Mouse (Mus musculus) yolk sac, embryonic 10.5 days (tissue): ENCODE measurements at regions not wholly inside any gene's neighbourhood (a gene's known extent, or its start where the extent isn't known, plus 50 kb on each side); places are given as distances from the start of the nearest gene placed in this dataset.
A peak's percentile ranks its signal among the peaks of the same experiment; 100 is the strongest.

Source experiments
- DNase-seq: peaks from one replicate; pipeline ENCODE4 v3.0.0-alpha.2; 2017; ENCODE audit warnings: low spot score

DNA sequence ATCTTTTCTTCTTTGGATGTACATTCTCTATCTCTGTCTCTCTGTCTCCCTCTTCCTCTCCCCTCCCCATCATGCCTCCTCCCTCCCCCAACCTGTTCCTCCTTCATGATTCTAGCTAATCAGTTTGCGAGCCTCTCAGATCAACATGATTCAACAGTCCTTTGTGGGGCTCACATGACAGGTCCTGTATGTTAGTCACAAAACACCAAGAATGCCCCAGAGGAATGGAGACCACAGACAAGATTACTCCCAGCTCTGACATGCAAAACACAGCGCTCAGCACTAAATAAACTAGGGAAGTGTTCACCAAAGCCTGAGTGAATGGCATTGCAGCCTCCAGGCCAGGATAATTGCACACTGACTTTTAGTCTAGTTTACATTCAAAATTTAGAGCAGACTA lies 150.6 kb upstream of the Foxq1 start:
- DNase-seq, result no peak

GRCm38 (mm10) chr13:31408439-31409122 lies 147.4 kb upstream of the Foxq1 start:
- no peak for DNase-seq

GRCm38 (mm10) chr13:31409123-31409513 lies 146.8 kb upstream of the Foxq1 start:
- no peak for DNase-seq

- no peak for DNase-seq
Observed at GRCm38 (mm10) chr13:31421556-31421955, 134.4 kb upstream of the Foxq1 start.

- DNase-seq, result no peak
Observed at GRCm38 (mm10) chr13:31423599-31423998, 132.3 kb upstream of the Foxq1 start.

DNA sequence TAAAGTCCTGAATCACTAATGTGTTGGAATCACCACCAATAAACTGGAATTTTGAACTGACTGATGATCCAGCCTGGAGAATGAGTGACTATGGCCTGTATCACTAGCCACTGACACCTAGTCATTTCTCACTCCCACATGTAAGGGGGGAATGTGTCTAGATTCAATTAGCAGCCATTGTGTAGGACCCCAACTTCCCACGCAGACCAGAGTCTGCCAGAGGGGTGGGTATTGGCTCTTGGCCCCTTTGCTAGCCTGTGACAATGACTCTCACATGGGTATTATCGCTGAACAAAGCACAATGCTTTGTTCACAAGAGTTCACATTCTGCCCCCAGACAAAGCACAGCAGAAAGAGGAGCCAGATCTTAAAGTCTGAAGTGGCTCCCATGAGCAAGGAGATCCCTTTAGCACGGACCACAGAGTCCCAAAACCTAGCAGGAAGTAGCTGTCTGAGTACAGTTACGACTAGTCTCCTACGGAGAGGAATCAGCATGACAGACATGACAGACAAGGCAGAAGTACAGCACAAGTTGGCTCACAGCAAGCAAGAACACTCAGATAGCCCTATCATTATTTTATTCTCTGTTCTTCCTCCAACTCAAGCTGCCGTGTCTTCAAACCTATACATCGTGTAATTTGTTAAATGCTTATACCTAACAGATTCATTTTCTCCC lies 130.0 kb upstream of the Foxq1 start:
- no peak for DNase-seq

DNA sequence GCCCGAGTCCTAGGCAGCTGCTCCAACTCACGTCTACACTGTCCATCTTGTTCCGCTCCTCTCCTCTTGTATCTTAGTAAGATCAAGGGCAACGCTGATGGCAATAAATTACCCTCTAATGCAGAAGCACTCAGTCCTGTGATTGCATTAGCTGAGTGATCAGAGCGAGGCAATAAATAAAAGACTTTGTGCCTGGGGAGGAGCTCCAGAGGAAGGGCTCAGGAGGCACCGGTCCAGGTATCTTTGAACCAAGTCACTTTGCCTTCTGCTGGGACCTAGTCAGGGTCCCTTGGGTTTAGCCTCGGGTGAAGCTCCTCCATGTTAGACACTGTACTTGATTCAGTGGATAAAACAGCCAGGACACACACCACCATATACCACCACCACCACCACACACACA lies 119.5 kb upstream of the Foxq1 start:
- no peak for DNase-seq

- DNase-seq, result no peak
Observed at GRCm38 (mm10) chr13:31439761-31440627, 115.9 kb upstream of the Foxq1 start.

- DNase-seq, result no peak
Observed at GRCm38 (mm10) chr13:31458883-31459282, 97.1 kb upstream of the Foxq1 start.

- no peak for DNase-seq
Observed at GRCm38 (mm10) chr13:31465141-31465540, 90.8 kb upstream of the Foxq1 start.

DNA sequence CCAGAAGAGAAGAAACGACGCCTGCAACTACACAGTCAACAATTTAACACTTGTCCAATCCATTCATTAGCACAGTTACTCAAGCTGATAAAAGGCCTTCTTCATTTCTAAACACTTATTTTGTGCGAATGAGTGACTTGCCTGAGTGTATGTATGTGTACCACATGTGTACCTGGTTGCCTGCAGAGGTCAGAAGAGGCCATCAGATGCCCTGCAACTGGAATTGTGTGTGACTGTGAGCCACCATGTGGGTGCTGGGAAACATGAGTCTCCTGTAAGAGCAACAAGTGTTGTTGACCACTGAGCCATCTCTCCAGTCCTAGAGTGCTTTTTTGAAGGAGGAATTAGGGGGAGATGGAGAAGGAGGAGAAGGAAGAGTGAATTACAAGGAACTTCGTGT lies 90.2 kb upstream of the Foxq1 start:
- DNase-seq, result no peak

DNA sequence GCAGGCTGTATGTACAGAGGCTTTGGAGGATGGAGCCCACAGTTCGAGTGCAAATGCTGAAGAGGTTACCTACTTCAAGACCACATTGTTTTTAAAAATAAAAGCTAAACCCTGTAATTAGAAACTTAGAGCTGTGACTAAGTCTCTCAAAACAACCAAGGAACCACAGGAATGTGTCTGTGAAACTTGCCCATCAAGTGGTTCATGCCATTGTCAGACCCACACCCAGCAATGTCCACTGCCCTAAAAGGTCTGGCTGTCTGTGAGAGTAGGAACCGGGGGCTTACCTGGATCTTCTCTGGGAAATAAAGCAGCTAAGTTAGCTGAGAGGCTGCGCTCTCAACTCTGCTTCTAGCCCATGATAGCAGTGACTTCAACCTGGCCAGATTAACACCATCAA lies 87.8 kb upstream of the Foxq1 start:
- DNase-seq, result no peak

GRCm38 (mm10) chr13:31468983-31469382 lies 87.0 kb upstream of the Foxq1 start:
- no peak for DNase-seq

GRCm38 (mm10) chr13:31472366-31472765 lies 83.6 kb upstream of the Foxq1 start:
- DNase-seq, result no peak

- no peak for DNase-seq
Observed at GRCm38 (mm10) chr13:31472804-31473203, 83.1 kb upstream of the Foxq1 start.

- no peak for DNase-seq
Observed at GRCm38 (mm10) chr13:31473275-31473674, 82.7 kb upstream of the Foxq1 start.

DNA sequence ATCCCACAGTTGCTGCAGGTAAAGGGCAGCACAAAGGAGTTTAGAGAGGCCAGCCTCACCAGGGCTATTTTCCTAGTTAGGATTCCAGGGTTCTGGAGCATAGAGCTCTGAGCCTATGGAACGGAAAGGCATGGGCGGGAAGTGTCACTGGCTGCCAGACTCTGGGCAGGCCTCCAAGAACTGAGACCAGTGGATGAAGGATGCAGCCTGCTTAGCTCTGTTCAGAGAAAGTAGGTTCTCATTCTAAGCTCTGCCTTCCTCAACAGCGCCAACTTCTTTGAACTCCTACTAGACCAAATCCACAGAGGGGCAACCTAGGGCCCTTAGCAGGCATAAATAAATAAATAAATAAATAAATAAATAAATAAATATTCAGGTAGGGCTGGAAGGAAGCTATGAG lies 80.1 kb upstream of the Foxq1 start:
- no peak for DNase-seq

DNA sequence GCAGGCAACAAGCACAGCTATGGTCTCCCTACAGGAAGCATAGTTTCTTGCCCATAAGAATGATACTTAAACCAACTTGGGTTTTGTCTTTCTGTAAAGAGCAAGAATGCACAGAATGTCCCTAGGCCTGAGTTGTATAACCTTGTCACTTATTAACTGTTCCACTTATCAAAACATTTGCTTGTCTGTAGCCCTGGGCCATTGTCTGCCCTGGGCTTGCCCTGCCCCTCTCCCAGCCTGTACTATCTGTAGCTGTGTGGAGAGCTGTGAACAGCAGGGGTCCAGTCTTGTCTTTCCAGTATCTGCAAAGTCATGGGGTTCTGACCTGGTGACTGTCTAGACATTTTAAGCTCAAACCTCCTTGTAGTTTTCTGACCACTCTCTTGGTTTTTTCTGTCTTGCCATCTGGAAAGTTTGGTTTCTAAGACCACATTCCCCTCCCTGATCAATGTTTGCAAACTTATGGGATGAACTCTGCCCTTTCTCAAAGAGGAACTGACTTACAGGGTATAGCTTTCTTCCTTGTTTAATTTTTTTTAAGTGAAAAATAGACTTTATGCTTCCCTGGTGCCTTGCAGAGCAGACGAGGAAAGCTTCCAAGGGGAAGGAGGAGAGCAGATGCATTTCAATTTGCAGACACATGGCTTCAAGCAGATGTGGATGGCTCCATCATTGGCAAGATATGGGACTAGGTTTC lies 78.6 kb upstream of the Foxq1 start:
- DNase-seq, result peak; percentile 82

DNA sequence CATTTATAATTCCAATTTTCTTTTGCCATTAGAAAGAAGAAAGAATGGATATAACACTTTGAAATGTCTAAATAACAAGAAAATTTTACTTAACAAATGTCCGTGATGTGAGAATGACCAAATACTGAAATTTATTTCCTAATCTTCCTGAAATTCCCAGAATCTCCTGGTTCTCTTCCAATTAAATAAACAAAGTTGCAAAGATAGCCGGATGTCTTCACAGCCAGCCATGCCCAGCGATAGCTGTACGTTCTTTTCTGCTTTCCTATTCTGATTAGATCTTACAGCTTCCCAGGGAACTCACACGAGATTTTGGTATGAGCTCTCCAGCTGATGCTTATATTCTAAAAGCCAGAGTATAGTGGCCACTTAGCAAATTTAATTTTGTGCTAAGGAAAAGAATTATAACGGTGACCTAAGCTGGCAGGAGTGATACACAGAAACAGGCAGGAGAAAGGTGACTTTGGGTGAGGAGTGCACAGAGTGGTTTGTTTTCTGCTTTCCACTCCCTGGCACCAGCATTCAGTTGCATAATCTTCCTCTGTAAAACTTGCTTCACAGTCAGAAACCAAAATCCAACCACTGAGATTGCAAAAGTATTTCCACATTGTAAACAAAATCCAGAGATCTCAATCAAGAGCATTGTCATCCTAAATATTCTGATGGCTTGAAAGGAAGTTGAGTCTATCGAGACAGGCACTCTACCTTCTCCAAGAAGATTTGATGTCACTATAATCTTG lies 74.7 kb upstream of the Foxq1 start:
- no peak for DNase-seq

GRCm38 (mm10) chr13:31486373-31486772 lies 69.6 kb upstream of the Foxq1 start:
- no peak for DNase-seq

- DNase-seq, result no peak
Observed at GRCm38 (mm10) chr13:31488186-31488585, 67.7 kb upstream of the Foxq1 start.

DNA sequence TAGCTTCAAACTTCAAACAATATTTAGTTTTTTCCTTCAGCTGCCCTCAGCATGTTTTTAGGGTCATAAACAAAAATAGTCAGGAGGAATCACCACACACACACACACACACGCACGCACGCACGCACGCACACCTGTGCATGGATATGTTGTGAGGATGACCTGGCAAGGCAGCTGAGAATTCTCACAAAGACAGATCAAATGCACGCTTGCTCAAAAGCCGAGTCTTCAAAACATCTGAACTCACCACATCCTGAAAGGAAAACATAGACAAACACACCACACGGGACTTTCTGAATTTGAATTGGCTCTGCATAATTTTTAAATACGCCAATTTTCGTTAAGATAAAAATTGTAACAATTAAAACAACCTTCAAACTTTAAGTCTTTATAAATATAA lies 52.7 kb upstream of the Foxq1 start:
- DNase-seq, result no peak
